Mouse (Mus musculus) heart, adult 2 months (tissue): Measurements from ENCODE around the gene Mybpc3. TPM values are rescaled to one million over a fixed set of nuclear protein-coding genes. Genes with fewer than 3 reads are reported as not detected.

Experiments
- DNase-seq, 2 experiments: peaks; one replicate each; pipeline ENCODE4 v3.0.0; 2021
- H3K27ac ChIP-seq: fragments of 200-600 bp; 2 replicates; pipeline ENCODE4 v1.8.1; 2022
- H3K27me3 ChIP-seq: fragments of 200-500 bp; 2 replicates; pipeline ENCODE4 v1.6.1; 2012; ENCODE audit warnings: mild to moderate bottlenecking, low read length, inconsistent platforms, mixed read lengths; ENCODE audit not compliant: control insufficient read depth, insufficient read depth
- H3K36me3 ChIP-seq: fragments of 200-500 bp; 2 replicates; pipeline ENCODE4 v1.6.1; 2012; ENCODE audit warnings: low read length, inconsistent platforms; ENCODE audit not compliant: control insufficient read depth, insufficient read depth
- H3K4me1 ChIP-seq: fragments of 200-500 bp; 2 replicates; pipeline ENCODE4 v1.6.1; 2011; ENCODE audit warnings: low read length; ENCODE audit not compliant: control insufficient read depth, insufficient read depth
- H3K4me3 ChIP-seq: fragments of 200-600 bp; 2 replicates; pipeline ENCODE4 v1.8.1; 2022
- H3K79me2 ChIP-seq: fragments of 200-500 bp; replicated peaks from 2 replicates; pipeline ENCODE4 v1.6.1; 2012; ENCODE audit warnings: mild to moderate bottlenecking, inconsistent platforms, low read length, moderate library complexity, mixed read lengths; ENCODE audit not compliant: control insufficient read depth, insufficient read depth
- H3K9ac ChIP-seq: fragments of 200-500 bp; 2 replicates; pipeline ENCODE4 v1.6.1; 2012; ENCODE audit warnings: low read depth, mild to moderate bottlenecking, control low read depth, inconsistent platforms, low read length, mixed read lengths
- CTCF ChIP-seq: fragments of 200-600 bp; IDR thresholded peaks from 2 replicates; pipeline ENCODE4 v1.8.1; 2022; ENCODE audit warnings: antibody characterized with exemption, mild to moderate bottlenecking, moderate library complexity
- EP300 ChIP-seq: fragments of 200-500 bp; IDR thresholded peaks from 2 replicates; pipeline ENCODE4 v1.6.1; 2011; ENCODE audit warnings: low read depth, low read length, control low read depth; ENCODE audit not compliant: insufficient read depth
- POLR2A ChIP-seq: fragments of 200-500 bp; IDR thresholded peaks from 2 replicates; pipeline ENCODE4 v1.6.1; 2011; ENCODE audit warnings: mild to moderate bottlenecking, low read depth, low read length, control low read depth; ENCODE audit not compliant: insufficient read depth
- WGBS: fragments of 180-500 bp; shearing (Covaris S2); methylation state at CpG from one replicate; pipeline ENCODE4 v1.1.7; 2018; 5-methylcytosine and 5-hydroxymethylcytosine counted together
- intact Hi-C: fragments of 180-260 bp; cut with DNase I; formaldehyde crosslinking; loops from one replicate; pipeline ENCODE4 v1.15.1; 2025
- polyA plus RNA-seq: library from polyadenylated mRNA; depleted of rRNA; stranded (reverse); fragments of >200 nt; gene quantifications from 2 replicates; pipeline ENCODE4 v1.2.3, GENCODE M21; 2012
- total RNA-seq, 2 experiments: library from RNA; stranded (reverse); gene quantifications; 2 replicates each; pipeline ENCODE4 v1.2.3; 2021

Gene Mybpc3
- total and polyA plus RNA-seq, 3 experiments: 1,229 to 1,417 (median 1,378) TPM

DNA sequence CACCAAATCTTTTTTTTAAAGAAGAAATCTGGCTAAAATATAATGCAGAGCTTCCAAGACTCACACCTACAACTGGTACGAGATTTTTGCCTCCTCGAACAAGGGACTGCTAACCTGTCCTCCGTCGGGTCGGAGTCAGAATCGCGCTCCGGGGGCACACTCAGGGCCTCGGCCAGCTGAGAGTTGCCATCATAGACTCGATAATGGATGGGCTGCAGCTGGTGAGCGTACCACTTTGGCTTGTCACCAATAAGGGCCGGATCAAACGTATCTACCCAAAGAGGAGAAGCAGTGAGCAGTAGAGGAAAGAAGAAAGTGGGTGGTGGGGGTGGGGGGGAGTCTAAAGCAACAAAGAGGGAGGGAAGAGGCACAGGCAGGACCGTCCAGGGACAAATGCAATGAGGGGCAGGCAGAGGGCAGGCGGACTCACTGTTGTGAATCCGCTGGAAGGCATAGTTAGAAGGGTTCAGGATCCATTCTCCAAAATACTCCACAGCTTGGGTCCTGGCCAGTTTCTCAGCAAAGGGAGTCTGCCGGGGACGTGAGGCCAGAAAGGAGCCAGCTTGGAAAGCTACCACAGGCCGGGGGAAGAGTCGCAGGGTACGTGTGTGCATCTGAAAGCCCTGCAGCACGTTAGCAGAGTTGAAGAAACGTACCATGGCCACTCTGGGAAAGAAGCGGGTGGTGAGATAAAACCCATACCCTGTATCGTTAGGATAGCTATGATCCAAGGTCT lies 51.8 kb downstream of the Mybpc3 start:
- intact Hi-C loops: no loop called here
- DNase-seq: no peak
- TF ChIP-seq EP300 (no peak), POLR2A (no peak), CTCF (no peak)
- Histone ChIP-seq H3K4me3 (no peak overlapping the region), H3K4me1 (no peaks in the 10 kb centered on the region), H3K9ac (no peak overlapping the region), H3K36me3 (no peaks in the 10 kb centered on the region), H3K79me2 (no peaks in the 10 kb centered on the region), H3K27me3 (no peaks in the 10 kb centered on the region), H3K27ac (no peak overlapping the region)
- WGBS: 80% methylated on average over 25 of the region's 25 CpGs

DNA sequence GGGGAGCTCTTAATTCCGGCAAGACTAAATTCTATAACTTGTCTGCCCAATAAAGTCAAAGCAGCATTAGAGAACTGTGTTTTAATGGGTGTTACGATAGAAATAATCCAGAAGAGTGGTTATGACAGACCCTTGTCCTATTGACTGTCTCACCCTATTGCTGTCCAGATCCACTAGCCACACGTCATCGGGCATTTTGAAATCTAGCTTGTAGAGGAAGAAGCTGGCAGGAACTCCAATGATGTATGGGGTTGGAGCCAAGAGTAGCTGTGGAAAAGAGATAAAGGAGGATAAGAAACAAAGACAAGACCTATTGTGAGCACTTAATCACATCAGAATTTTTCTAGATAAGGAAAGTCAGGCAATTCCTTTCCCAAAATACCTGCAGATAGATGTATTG lies 57.5 kb downstream of the Mybpc3 start:
- WGBS: 53% methylated on average over 4 of the region's 4 CpGs
- Histone ChIP-seq H3K9ac (no peak overlapping the region), H3K79me2 (no peaks in the 10 kb centered on the region), H3K27me3 (no peaks in the 10 kb centered on the region), H3K4me1 (no peaks in the 10 kb centered on the region), H3K36me3 (no peaks in the 10 kb centered on the region), H3K4me3 (no peak overlapping the region), H3K27ac (no peak overlapping the region)
- TF ChIP-seq POLR2A (no peak), EP300 (no peak)
- intact Hi-C loops: no loop called here
- no peak for DNase-seq

GRCm38 (mm10) chr2:91176234-91176633 lies 58.3 kb downstream of the Mybpc3 start:
- Histone ChIP-seq H3K4me1 (no peaks in the 10 kb centered on the region), H3K79me2 (no peaks in the 10 kb centered on the region), H3K4me3 (no peak overlapping the region), H3K27ac (no peak overlapping the region), H3K27me3 (no peaks in the 10 kb centered on the region), H3K36me3 (no peaks in the 10 kb centered on the region), H3K9ac (no peak overlapping the region)
- intact Hi-C loops: no loop called here
- 76% methylated on average over 6 of the region's 6 CpGs for WGBS
- no peak for TF ChIP-seq EP300
- TF ChIP-seq POLR2A: no peak
- TF ChIP-seq CTCF: no peak
- no peak for DNase-seq

GRCm38 (mm10) chr2:91179825-91180224 lies 61.9 kb downstream of the Mybpc3 start:
- no peaks in the 10 kb centered on the region for H3K36me3 ChIP-seq
- no peak overlapping the region for H3K9ac ChIP-seq
- DNase-seq: no peak
- no peak overlapping the region for H3K27ac ChIP-seq
- H3K79me2 ChIP-seq: no peaks in the 10 kb centered on the region
- H3K27me3 ChIP-seq: no peaks in the 10 kb centered on the region
- H3K4me3 ChIP-seq: no peak overlapping the region
- TF ChIP-seq CTCF: no peak
- TF ChIP-seq EP300: no peak
- no peak for TF ChIP-seq POLR2A
- 33% methylated on average over 4 of the region's 4 CpGs for WGBS
- peaks cover 7% of the 10 kb centered on the region for H3K4me1 ChIP-seq
- intact Hi-C loops: no loop called here

- peaks cover 7% of the 10 kb centered on the region for H3K4me1 ChIP-seq
- H3K36me3 ChIP-seq: no peaks in the 10 kb centered on the region
- intact Hi-C loops: no loop called here
- no peaks in the 10 kb centered on the region for H3K27me3 ChIP-seq
- TF ChIP-seq POLR2A (no peak), EP300 (no peak), CTCF (no peak)
- no peak overlapping the region for H3K27ac ChIP-seq
- DNase-seq: no peak
- WGBS: 67% methylated on average over 5 of the region's 5 CpGs
- H3K79me2 ChIP-seq: no peaks in the 10 kb centered on the region
- H3K9ac ChIP-seq: no peak overlapping the region
- H3K4me3 ChIP-seq: no peak overlapping the region
Observed at GRCm38 (mm10) chr2:91180706-91181105, 62.8 kb downstream of the Mybpc3 start.

GRCm38 (mm10) chr2:91182016-91182404 lies 64.1 kb downstream of the Mybpc3 start:
- H3K4me3 ChIP-seq: peak overlapping the region; percentile 78
- H3K36me3 ChIP-seq: no peaks in the 10 kb centered on the region
- TF ChIP-seq CTCF: no peak
- H3K4me1 ChIP-seq: peaks cover 7% of the 10 kb centered on the region
- 18% methylated on average over 8 of the region's 8 CpGs for WGBS
- H3K27ac ChIP-seq: no peak overlapping the region
- no peaks in the 10 kb centered on the region for H3K27me3 ChIP-seq
- peak in 1 of 2 experiments; percentile 20 for DNase-seq
- no peaks in the 10 kb centered on the region for H3K79me2 ChIP-seq
- 0 out of 2 replicates have a peak overlapping the region, but pooled peaks have one; percentile 39 for H3K9ac ChIP-seq
- intact Hi-C loops: no loop called here
